ENCODE assay signal across 8 mouse cellular contexts in the genomic region with DNA sequence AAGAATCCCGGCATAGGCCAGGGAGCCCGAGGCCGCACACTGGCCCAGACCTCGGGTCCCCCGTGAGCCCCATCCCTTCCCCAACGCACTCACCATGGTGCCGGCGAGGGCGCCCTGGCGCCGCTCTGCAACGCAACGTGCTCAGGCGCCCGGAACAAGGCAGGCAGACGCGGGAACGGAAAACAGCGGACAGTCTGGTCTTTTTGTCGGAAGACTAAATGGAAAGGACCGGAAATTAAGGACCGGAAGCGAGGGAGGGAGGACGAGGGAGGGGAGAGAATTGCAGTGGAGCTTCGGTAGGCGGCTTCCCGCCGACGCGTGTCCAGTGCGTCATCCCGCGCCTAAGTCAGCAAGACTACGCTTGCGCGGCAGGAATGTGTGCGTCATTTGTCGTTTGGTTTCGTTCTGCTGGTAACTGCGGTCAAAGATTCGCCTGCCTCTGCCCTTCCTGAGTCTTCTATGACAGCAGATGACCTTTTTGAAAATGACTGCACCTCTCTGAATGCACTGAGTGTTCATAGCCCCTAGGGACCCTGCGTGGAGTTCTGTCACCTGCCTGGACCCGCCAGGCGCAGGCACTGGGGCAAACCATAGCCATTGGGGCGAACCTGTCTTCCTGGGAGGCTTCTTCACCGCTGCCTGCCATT. TPM values are rescaled to one million over a fixed set of nuclear protein-coding genes. Genes with fewer than 3 reads are reported as not detected.
DNase-seq lines count a peak whose midpoint lies in the region; ATAC-seq and TF ChIP-seq lines count a peak whose summit lies in the region.

A gene (minus strand): TSS at position 248 of the 647 bp plus-strand sequence.

- H3K9me3 ChIP-seq in megakaryocyte, embryonic 14.5 days, result no peaks in the 10 kb centered on the region

- no peaks in the 10 kb centered on the region for H3K27me3 ChIP-seq in megakaryocyte, embryonic 14.5 days (replicated peaks)

- H3K27ac ChIP-seq in cortical plate, adult 2 months (ENCODE audit: insufficient read depth, low read length), result peak within 1 kb of the TSS; percentile 90

- peak within 1 kb of the TSS; percentile 52 for H3K4me3 ChIP-seq in cortical plate, adult 2 months (ENCODE audit: insufficient read depth, low read length)
- H3K4me3 ChIP-seq in megakaryocyte, embryonic 14.5 days (replicated peaks), result peak within 1 kb of the TSS; percentile 95

- no peak for TF ChIP-seq CTCF in cortical plate, adult 2 months (IDR thresholded peaks at IDR 0.05; ENCODE audit: extremely low read depth, insufficient read depth, low read length)

- peak; percentile 92 for ATAC-seq in activated CD4-positive, CD25-positive, alpha-beta regulatory T cell, adult 4 months

- peak; percentile 91 to 93 for DNase-seq in gastrocnemius, adult 8-10 months (ENCODE audit: low spot score in 2 of 2)
- DNase-seq in hindlimb bud, embryonic 11.5 days (ENCODE audit: extremely low spot score, low read depth, low spot score), result peak; percentile 95
- DNase-seq in left cerebral cortex, adult 8-10 months (ENCODE audit: low spot score in 2 of 2), result peak; percentile 90 to 96
- peak; percentile 97 to 98 for DNase-seq in right cerebral cortex, postnatal 10 days (ENCODE audit: low spot score in 2 of 2)
- DNase-seq in urinary bladder, postnatal 25 days (ENCODE audit: low spot score), result peak; percentile 87

- H3K36me3 ChIP-seq in megakaryocyte, embryonic 14.5 days (replicated peaks; ENCODE audit: low read length), result peaks cover 66% of the 10 kb centered on the region

- peak; percentile 94 for TF ChIP-seq POLR2A in cortical plate, adult 2 months (IDR thresholded peaks at IDR 0.05; ENCODE audit: extremely low read depth, insufficient read depth, low read length)

- peaks cover 2% of the 10 kb centered on the region; the same call in 1 of the 2 replicates for H3K4me1 ChIP-seq in cortical plate, adult 2 months (ENCODE audit: control insufficient read depth, insufficient read depth, low read length)
- peaks cover 40% of the 10 kb centered on the region for H3K4me1 ChIP-seq in megakaryocyte, embryonic 14.5 days

RNA-seq across cellular contexts. Expression of the gene that starts here (rescaled TPM):
- polyA plus RNA-seq in activated CD4-positive, CD25-positive, alpha-beta regulatory T cell, adult 4 months (2017; shearing (Covaris generic)), result 100 to 1,000 TPM in 1 of 2 experiments, 10 to 100 TPM in 1; 82.2 to 102 TPM
- polyA plus RNA-seq in cortical plate, adult 2 months (2012; rRNA removed), result 25.1 and 30.5 TPM in 2 replicates
- total RNA-seq in gastrocnemius, adult 8-10 months (2022), result 10 to 100 TPM; 13.1 to 23.1 (median 18.4) TPM
- total RNA-seq in left cerebral cortex, adult 8-10 months (2022), result 10 to 100 TPM; 27.5 to 30.6 (median 28.5) TPM
- 5.6 and 34.7 TPM in 2 replicates for polyA plus RNA-seq in megakaryocyte, embryonic 14.5 days (2012; ENCODE audit: insufficient read depth, low replicate concordance)

Comparison
In these comparisons a context has a peak if more than half of its experiments do, and no peak if none do; other contexts are left out.
1. Peak in every context shown above with its lines: DNase-seq, ATAC-seq, H3K4me3 ChIP-seq and H3K27ac ChIP-seq.